Mouse (Mus musculus): Measurements from ENCODE around the gene Plxna4. TPM values are rescaled to one million over a fixed set of nuclear protein-coding genes. Genes with fewer than 3 reads are reported as not detected.

Gene Plxna4
- polyA plus RNA-seq, 2 experiments from 2014 or later, result not detected

DNA sequence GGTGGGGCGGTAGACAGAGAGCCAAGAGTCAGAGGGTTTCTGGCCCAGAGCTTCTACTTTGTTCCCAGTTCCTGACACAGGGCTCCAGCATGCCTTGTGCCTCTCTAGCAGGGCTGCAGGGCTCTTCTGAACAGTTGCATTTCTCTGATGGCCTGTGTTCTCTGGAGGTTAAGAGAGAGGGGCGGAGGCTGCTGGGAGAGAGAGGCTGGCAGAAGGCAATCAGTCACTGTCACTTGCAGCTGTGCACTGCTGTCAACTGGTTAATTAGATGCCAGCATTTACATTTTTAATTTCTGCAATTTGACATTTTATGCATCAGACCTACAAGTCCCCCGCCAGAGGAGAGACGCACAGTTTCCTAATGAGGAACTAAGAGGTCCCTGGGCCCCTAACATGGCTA, 434.8 kb downstream of the Plxna4 start:
- ATAC-seq, result no peak

DNA sequence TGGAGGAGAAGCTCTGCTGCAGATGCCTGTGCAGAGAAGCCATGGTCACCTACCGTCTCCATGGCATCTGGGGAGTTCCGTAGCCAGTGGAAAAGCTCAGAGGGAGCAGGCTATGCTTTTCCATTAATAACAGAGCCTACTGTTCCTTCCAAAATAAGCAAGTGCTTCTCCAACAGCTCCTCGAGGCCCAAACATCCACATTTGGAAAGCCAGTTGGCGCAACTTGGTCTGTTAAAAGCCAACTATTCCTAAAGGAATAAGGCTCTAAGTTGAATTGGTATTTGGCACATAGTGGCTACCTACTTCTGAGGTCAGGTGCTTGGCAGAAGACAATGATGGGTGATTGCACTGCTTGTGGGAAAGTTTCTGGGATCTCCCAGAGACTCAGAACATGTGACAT, 437.2 kb downstream of the Plxna4 start:
- no peak for ATAC-seq

DNA sequence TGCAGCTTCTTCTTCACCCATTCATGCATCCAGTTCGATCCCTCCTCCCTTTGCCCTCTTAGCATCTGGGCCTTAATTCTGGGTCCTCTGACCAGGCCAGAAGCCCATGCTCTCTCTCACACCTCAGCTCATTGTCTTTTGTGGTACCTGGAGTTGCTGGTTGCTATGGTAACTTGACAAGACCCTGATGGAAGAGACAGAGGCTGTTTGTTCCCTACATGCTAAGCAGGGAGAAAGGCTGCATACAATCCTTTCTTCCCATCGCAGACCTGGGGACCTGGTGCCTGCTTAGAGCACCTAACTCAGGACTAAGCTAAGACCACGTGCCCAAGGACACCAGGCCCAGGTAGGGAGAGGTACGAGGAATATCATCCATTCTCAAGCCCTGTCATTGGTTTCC, 443.2 kb downstream of the Plxna4 start:
- ATAC-seq, result no peak

DNA sequence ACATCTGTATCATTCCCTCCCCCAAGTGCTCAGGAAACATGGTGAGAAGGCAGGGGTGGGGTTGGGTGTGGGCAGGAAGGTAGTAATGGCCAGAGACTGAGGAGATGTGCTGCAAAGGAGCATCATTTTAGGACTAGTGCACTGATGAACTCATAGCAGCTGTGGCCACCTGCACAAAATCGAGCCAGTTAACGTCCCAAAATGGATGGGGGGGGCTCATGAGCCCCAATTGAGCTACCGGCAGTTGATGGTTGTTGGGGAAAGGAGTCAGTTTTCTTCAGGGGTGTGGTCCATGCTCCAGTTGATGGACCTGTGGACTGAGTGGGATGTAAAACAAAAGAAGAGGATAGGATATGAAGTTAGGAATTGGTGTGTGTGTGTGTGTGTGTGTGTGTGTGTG, 448.5 kb downstream of the Plxna4 start:
- no peak for ATAC-seq

DNA sequence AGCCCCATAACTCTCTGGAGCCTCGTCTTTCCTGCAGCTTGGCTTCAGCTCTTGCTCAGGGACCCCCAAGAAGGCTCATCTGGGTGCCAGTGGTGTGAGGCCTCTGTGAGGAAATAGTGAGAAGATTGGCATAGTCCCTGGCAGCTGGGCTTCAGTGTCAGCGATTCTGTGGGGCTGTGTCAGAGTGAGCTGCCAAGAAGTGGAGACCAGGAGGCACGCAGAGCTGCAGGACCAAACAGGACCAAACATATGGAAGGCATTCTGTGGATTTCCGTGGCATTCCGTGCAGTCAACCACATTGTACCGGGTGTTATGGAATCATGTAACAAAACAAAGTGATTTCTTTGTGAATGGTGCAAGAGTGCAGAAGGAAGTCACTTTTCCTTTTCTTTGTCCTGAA, 461.1 kb downstream of the Plxna4 start:
- ATAC-seq, result no peak

DNA sequence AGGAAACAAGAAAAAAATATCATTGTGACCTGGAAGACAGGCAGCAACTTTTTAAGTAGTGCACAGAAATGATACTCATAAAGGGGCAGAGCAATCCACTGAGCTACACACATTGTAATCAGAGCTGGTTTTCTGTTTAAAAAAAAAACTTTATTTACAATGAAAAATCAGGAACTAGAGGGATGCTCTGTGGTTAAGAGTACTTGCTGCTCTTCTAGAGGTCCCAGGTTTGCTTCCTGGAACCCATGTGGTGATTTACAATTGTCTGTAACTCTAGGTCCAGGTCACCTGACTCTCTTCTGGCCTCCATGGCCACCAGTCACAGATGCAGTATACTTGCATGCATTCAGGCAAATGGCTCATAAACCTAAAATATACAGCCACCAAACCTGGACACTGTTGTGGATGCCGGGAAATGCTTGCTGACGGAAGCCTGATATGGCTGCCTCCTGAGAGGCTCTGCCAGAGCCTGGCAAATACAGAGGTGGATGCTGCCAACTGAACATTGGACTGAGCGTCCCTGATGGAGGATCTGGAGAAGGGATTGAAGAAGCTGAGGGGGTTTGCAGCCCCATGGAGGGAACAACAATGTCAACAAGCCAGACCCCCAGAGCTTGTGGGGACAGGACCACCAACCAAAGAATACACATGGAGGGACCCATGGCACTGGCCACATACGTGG, 465.3 kb downstream of the Plxna4 start:
- ATAC-seq, result no peak

DNA sequence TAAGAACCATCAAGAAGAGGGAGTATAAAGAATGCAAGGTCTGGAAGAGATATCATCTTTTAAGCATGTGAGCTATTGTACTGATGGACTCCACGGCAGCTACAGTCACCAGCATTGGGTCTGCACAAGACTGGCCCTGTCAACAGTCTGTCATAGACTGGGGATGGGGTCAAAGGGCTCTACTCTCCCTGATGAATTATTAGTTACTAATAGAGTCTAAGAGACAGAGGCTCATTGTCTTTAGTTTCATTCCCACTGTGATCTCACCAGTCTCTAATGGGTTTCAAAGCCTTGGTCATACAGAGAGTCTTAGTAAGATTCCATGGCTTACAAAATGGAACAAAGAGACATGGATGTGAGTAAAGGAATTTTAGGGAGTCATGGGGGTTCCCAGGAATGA, 467.1 kb downstream of the Plxna4 start:
- ATAC-seq, result no peak

DNA sequence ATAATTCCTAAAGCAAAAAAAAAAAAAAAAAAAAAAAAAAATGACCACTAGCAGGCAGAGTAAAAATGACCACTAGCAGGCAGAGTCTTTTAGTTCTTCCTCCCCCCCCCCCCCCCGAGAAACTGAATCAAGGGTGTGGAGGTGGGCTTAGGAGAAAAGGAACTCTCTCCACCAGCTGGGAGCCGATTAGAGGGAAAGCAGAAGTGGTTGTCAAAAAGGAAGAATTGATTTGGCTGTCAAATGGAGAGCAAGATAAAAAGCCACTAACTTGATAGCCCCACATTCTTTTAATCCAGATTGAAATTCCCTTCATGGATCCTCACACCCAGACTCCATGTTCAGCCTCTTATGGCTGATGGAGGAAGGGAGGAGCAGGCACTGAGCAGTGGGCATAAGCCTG, 478.8 kb downstream of the Plxna4 start:
- ATAC-seq, result no peak

DNA sequence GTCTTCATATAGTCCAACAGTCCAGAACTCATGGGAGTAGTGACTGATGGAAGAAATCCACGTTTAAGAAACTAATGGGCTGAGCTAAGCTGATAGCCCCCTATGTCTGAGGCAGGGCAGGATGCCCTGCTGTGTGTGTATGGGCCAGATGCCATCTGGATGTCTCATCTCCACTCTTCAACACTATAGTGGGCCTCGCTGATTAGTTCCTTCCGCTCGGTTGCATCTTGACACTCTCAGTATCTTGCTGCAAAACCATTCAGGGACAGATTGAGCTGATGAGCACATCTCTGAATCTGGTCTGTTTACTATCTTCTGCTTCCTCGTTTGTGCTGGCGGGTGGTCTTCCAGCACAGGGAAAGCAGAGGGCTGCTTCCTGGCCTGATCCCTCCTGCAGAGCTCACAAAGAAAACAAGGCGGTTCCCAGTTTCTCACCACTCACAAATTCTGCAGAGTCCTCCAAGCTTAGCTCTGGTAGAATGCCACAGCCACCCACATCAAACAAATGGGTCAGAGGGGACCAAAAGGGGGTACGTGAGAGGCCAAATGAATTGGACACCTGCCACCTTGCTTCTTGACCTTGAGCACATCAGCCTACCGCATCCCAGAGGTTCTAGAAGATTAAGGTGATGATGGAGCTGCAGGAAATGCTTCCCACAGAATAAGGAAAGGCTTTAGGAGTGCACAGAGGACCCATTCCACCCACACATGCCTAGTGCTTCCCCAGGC, 482.3 kb downstream of the Plxna4 start:
- no peak for ATAC-seq

All from activated CD4-positive, CD25-positive, alpha-beta regulatory T cell, adult 4 months (primary cell).